Mouse (Mus musculus) kidney, adult 2 months (tissue): ENCODE data around the gene Rnf166. TPM values are rescaled to one million over a fixed set of nuclear protein-coding genes. Genes with fewer than 3 reads are reported as not detected.

ENCODE experiments used
- DNase-seq: peaks from one replicate; pipeline ENCODE4 v3.0.0; 2021
- H3K27ac ChIP-seq: fragments of 200-500 bp; 2 replicates; pipeline ENCODE4 v1.5.1; 2012; ENCODE audit warnings: low read depth, low read length, control low read depth, inconsistent platforms; ENCODE audit not compliant: insufficient read depth
- H3K27me3 ChIP-seq: fragments of 200-500 bp; replicated peaks from 2 replicates; pipeline ENCODE4 v1.6.1; 2012; ENCODE audit warnings: mild to moderate bottlenecking, moderate library complexity, low read length, inconsistent platforms; ENCODE audit not compliant: control insufficient read depth, insufficient read depth
- H3K36me3 ChIP-seq: fragments of 200-500 bp; 2 replicates; pipeline ENCODE4 v1.6.1; 2012; ENCODE audit warnings: mild to moderate bottlenecking, moderate library complexity, low read length, inconsistent platforms; ENCODE audit not compliant: control insufficient read depth, insufficient read depth
- H3K4me1 ChIP-seq: fragments of 200-500 bp; 2 replicates; pipeline ENCODE4 v1.6.1; 2011; ENCODE audit warnings: low read length; ENCODE audit not compliant: control insufficient read depth, insufficient read depth
- H3K4me3 ChIP-seq: fragments of 200-500 bp; 2 replicates; pipeline ENCODE4 v1.5.1; 2011; ENCODE audit warnings: mild to moderate bottlenecking, low read depth, low read length, control low read depth; ENCODE audit not compliant: insufficient read depth
- CTCF ChIP-seq: fragments of 200-500 bp; conservative IDR thresholded peaks from 2 replicates; pipeline ENCODE4 v1.5.1; 2011; ENCODE audit warnings: low read depth, mild to moderate bottlenecking, control low read depth, low read length, moderate library complexity, mixed read lengths; ENCODE audit not compliant: insufficient read depth, insufficient read length
- POLR2A ChIP-seq: fragments of 200-500 bp; IDR thresholded peaks from one replicate; pipeline ENCODE4 v1.6.1; 2011; ENCODE audit warnings: low read depth, low read length, control low read depth
- WGBS: fragments of 180-500 bp; shearing (Covaris S2); methylation state at CpG from one replicate; pipeline ENCODE4 v1.1.7; 2018; 5-methylcytosine and 5-hydroxymethylcytosine counted together
- polyA plus RNA-seq: library from polyadenylated mRNA; depleted of rRNA; stranded (reverse); fragments of >200 nt; gene quantifications from 2 replicates; pipeline ENCODE4 v1.2.3, GENCODE M21; 2012

The Rnf166 gene
- polyA plus RNA-seq, 1 experiment: 64.4 TPM

GRCm38 (mm10) chr8:122469965-122470364, 5.9 kb downstream of the Rnf166 start:
- Histone ChIP-seq H3K27me3 (no peaks in the 10 kb centered on the region), H3K4me1 (peaks cover 8% of the 10 kb centered on the region), H3K4me3 (no peak overlapping the region), H3K36me3 (no peaks in the 10 kb centered on the region), H3K27ac (no peak overlapping the region)
- 91% methylated on average over 10 of the region's 10 CpGs for WGBS
- TF ChIP-seq POLR2A (no peak), CTCF (no peak)
- DNase-seq: no peak

DNA sequence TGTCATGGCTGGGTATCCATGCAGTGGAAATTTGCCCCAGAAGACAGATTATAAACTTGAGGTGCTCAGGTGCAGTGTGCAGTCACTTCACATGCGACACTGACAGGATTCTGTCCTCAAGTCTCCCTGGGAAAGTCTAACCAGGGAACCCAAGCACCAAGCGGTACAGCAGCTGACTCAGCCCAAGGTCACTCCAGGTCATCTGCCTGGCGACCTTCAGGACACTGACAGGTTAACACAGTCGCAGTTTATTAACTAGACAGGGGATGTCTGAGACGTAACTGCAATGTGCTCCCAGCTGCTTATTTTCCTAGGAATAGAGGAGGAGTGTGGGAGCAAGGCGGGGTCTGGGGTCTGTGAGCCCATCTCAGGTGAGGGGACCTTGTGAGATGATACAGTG, 6.5 kb downstream of the Rnf166 start:
- Histone ChIP-seq H3K4me3 (no peak overlapping the region), H3K27me3 (no peaks in the 10 kb centered on the region), H3K27ac (no peak overlapping the region), H3K36me3 (no peaks in the 10 kb centered on the region), H3K4me1 (peaks cover 6% of the 10 kb centered on the region; the same call in 1 of the 2 replicates)
- peak; percentile 46 for DNase-seq
- WGBS: 59% methylated on average over 6 of the region's 6 CpGs
- TF ChIP-seq CTCF (no peak), POLR2A (no peak)

- DNase-seq: no peak
- H3K4me3 ChIP-seq: no peak overlapping the region
- no peaks in the 10 kb centered on the region for H3K36me3 ChIP-seq
- 89% methylated on average over 13 of the region's 13 CpGs for WGBS
- no peak overlapping the region for H3K27ac ChIP-seq
- peaks cover 6% of the 10 kb centered on the region; the same call in 1 of the 2 replicates for H3K4me1 ChIP-seq
- H3K27me3 ChIP-seq: no peaks in the 10 kb centered on the region
- TF ChIP-seq POLR2A: no peak
- TF ChIP-seq CTCF: no peak
Measured at GRCm38 (mm10) chr8:122467816-122468215, 8.0 kb downstream of the Rnf166 start.

DNA sequence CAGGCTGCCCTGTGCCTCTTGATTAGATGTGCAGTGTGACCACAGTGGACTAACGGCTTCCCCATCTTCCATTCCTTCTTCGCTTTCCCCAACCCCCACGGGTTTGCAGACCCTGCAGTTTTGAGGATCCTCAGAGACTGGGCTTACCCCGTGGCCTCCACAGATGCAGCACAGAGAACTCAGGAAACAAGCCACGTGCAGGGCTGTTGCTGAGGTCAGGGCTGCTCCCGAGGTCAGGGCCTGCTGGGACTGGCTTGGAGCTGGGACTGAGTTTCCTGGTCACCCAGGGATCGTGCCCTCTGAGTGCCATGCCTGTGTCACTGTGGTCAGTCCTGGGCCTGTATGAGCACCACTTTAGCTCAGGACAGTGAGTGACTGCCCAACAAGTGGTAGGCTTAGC, 10.9 kb downstream of the Rnf166 start:
- Histone ChIP-seq H3K27me3 (no peaks in the 10 kb centered on the region), H3K27ac (no peak overlapping the region), H3K4me3 (no peak overlapping the region), H3K36me3 (no peaks in the 10 kb centered on the region), H3K4me1 (peaks cover 17% of the 10 kb centered on the region)
- TF ChIP-seq POLR2A: no peak
- no peak for TF ChIP-seq CTCF
- WGBS: 70% methylated on average over 7 of the region's 7 CpGs
- no peak for DNase-seq

GRCm38 (mm10) chr8:122463651-122464640, 11.9 kb downstream of the Rnf166 start:
- TF ChIP-seq POLR2A (no peak), CTCF (no peak)
- Histone ChIP-seq H3K27ac (no peak overlapping the region), H3K36me3 (no peaks in the 10 kb centered on the region), H3K4me3 (no peak overlapping the region), H3K4me1 (peaks cover 14% of the 10 kb centered on the region; the same call in 1 of the 2 replicates), H3K27me3 (no peaks in the 10 kb centered on the region)
- peak; percentile 42 for DNase-seq
- WGBS: 44% methylated on average over 12 of the region's 12 CpGs

DNA sequence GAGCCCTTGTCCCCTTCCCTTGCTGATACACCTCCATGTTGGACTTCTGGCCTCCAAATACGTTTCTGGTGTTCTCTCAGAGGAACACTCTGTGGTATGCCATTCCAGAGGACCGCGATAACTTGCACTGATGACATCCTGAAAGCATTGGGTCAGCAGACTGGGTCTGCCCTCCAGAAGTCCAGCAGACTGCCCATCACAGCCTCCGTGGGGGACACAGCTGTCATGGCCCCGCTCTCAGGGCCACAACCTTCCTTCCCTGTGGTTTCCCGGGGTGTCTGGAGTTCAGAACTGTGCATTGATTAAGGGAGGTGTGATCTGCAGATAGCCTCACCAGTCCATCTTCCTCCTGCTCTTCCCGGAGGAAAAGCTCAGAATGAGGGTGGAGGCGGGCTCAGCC, 13.4 kb downstream of the Rnf166 start:
- Histone ChIP-seq H3K27ac (no peak overlapping the region), H3K36me3 (no peaks in the 10 kb centered on the region), H3K4me1 (peaks cover 14% of the 10 kb centered on the region; the same call in 1 of the 2 replicates), H3K4me3 (no peak overlapping the region), H3K27me3 (no peaks in the 10 kb centered on the region)
- TF ChIP-seq POLR2A: no peak
- no peak for TF ChIP-seq CTCF
- 86% methylated on average over 8 of the region's 8 CpGs for WGBS
- DNase-seq: no peak

DNA sequence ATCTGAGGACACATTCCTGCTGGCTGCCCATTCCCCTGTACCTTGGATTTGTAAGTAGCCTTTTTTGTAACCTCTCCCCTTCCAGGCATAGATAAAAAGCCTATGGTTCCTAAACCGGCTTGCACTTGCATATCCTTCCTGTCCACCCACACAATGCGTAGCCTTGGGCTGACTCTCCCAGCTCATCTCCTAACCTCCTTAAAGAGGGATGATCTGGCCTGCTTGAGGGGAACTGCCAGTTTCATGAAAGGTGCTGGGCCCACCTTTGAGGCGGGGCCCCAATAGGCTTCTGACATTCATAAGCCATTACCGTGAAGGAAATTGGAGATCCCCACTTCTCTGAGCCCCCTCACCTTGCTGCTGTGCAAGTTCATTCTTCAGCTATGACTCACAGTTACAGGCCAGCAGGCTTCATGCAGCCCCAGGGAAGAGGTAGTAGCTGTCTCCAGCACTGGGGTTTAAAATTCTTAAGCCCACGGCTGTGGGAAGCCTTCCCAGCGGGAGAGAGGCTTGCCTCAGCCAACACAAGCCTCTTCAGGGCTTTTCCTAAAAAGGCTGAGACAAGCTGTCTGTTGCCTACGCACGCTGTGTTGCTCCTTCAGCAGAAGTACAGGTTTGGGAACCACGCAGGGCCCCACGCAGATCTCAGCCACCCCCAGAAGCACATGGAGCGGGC, 14.3 kb downstream of the Rnf166 start:
- Histone ChIP-seq H3K27me3 (no peaks in the 10 kb centered on the region), H3K36me3 (no peaks in the 10 kb centered on the region), H3K4me3 (no peak overlapping the region), H3K4me1 (peaks cover 14% of the 10 kb centered on the region; the same call in 1 of the 2 replicates), H3K27ac (no peak overlapping the region)
- TF ChIP-seq CTCF (no peak), POLR2A (no peak)
- WGBS: 79% methylated on average over 11 of the region's 11 CpGs
- DNase-seq: no peak
